Mouse (Mus musculus) 3134 (cell line): ENCODE measurements at regions not wholly inside any gene's neighbourhood (a gene's known extent, or its start where the extent isn't known, plus 50 kb on each side); places are given as distances from the start of the nearest gene placed in this dataset.

ENCODE experiments used
- DNase-seq: peaks from one replicate; pipeline ENCODE4 v3.0.0-alpha.2; 2011; ENCODE audit warnings: low spot score; ENCODE audit not compliant: insufficient read length; ENCODE audit errors: extremely low read depth

DNA sequence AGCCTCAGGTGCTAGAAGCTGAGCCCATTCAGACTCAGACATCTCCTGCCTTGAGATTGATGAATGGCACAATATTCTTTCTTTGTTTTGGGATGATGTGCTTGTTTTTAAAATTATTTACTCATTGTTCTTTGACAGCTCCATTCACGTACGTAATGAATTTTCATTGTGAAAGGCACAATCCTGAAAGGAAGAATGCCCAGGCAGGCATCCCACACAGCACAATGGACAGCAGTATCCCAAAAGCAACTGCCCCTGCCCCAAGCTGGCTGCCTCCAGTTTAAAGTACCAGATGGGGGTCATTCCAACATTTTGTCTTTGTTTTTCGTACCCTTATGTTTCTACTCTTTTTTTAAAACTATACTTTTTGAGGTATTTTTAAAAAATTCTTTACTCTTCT lies 210.9 kb upstream of the St8sia2 start:
- DNase-seq, result no peak

GRCm38 (mm10) chr7:74200661-74201060 lies 187.2 kb upstream of the St8sia2 start:
- DNase-seq, result peak; percentile 1

- no peak for DNase-seq
These were observed 185.3 kb upstream of the St8sia2 start for GRCm38 (mm10) chr7:74198796-74199195.

- DNase-seq, result no peak
These were observed 171.2 kb upstream of the St8sia2 start for GRCm38 (mm10) chr7:74184661-74185060.

GRCm38 (mm10) chr7:74174206-74174605 lies 160.7 kb upstream of the St8sia2 start:
- no peak for DNase-seq

DNA sequence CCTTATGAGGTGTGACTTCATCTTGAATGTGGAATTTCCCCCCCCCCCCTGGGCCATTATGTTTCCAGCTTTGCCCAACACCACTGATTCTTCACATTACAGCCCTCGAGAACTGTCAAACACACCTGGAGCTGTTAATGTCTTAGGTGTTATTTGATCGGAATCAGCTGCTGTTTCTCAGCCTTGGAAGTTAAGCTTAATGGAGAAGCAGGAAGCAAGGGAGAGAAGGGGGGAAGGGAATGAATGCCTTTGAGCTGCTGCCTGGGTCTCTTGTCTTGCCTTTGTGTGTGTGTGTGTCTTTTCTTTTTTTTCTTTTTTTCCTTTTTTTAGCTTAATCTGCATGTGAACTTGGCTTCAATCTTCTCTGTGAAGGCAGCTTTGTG lies 159.7 kb upstream of the St8sia2 start:
- no peak for DNase-seq

GRCm38 (mm10) chr7:74172504-74173229 lies 159.2 kb upstream of the St8sia2 start:
- DNase-seq, result peak; percentile 24

GRCm38 (mm10) chr7:74151590-74151989 lies 138.1 kb upstream of the St8sia2 start:
- no peak for DNase-seq

GRCm38 (mm10) chr7:74143236-74143635 lies 129.7 kb upstream of the St8sia2 start:
- no peak for DNase-seq

GRCm38 (mm10) chr7:74138169-74138568 lies 124.7 kb upstream of the St8sia2 start:
- DNase-seq, result no peak

GRCm38 (mm10) chr7:74130206-74130836 lies 116.8 kb upstream of the St8sia2 start:
- DNase-seq, result no peak

- DNase-seq, result no peak
These were observed 98.6 kb upstream of the St8sia2 start for GRCm38 (mm10) chr7:74112071-74112470.

DNA sequence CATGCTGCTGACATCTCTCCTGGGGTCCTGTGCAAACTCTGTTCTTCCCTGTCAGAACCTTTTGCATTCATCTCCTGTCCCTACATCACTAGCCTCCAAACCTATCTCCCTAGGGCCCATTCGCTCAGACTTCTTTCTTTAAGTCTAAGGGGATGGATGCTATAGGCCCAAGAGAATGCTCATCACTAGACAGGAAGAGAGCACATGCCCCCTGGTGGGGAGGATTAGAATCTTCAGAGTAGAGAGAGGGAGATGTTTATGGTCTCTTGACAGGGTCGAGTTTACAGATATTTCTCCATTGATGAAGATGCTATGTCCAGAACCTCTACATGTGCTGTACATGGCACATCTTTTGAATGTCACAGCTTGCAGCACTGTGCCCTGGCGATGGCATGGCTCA lies 94.9 kb upstream of the St8sia2 start:
- no peak for DNase-seq

DNA sequence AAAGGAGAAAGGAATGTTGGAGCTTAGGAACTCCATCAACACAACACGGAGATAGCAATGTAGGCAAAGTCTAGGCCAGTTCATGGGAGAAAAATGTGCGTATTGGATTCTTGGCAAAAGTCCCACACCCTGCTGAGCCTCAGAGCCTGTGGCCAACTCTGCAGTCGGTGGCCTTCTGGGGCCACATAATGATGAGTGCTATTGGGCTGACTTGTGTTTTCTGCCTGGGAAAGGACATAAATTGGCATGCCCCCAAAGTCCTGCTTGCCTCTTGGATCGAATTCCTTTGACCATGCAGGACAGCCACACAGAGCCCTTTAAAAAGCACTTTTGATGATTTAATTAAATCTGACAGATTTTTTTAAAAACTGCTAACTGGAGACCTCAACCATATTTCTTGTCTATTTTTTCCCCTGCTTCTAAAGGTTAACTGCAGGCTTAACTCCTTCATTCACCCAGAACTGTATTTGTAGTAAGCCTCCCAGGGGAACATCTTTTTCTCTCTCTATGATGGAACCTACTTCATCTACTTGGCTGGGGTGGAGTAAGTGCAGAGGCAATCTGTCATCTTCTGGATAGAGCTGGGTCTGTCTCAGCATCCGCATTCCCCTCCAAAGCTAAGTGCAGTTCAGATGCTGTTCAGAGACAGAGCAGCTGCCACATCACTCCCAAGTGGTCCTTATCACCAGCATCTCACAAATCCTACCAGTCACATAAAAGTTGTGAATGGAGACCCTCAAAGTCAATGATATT lies 93.9 kb upstream of the St8sia2 start:
- DNase-seq, result peak; percentile 14

DNA sequence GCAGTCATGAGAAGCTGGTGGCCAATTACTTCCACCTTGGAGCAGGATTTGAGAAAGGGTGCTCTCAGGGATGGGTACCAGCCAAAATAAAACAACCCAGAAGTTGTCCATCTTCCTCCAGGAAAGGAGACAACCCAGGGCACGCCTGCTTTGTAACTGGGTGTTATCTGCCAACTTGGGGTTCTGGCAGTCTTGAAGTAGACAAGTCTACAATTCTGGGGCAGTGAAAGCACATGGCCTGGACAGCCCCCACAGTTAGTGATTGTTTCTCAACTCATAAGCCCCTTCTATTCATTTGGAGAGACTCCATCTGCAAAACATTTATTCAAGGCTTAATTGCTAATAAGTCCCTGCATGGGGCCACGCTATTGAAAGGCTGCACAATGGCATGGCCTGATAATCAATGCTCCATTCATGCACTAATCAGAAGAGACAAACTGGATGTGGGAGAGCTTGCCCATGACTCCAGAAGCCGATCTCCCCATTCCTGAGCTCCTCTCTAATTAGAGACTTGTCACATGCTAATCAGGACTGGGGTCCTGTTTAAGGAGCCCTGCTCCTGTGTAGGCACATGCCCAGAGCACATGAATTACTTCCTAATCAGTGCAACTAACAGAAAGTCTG lies 78.0 kb upstream of the St8sia2 start:
- DNase-seq, result no peak

GRCm38 (mm10) chr7:74080846-74081235 lies 67.4 kb upstream of the St8sia2 start:
- no peak for DNase-seq

DNA sequence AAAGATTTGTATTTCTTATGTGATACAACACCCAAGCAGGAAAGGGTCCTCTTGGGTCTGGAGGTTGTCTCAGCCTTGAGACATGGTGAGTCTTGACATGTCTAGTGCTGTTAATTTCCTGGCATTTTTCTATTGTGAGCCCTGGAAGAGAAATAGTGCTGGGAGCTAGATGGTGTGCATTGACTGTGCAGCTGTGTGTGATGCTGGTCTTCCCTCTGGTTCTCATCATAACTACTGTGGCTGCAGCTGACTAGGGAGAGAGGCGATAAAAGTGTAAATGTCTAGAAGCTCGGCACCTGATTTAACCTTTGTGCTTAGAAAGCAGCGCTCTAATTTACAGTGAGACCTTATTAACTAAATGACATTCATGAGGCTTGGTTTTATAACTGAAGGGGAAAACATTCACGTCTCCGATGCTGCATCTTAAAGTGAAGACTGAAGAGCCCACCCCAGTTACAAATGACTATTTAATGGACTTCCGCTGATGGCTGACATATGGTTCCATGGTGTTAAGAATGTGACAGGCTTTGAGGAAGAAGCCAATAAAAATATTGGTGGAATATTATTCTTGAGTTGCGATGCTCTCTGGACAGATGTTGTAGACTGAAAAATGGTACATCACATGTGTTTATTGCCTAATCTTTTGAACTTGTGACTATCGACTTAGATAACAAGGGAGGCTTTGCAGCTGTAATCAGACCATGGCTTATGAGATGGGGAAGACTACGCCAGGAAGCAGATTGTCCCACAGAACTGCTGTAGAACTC lies 66.8 kb upstream of the St8sia2 start:
- DNase-seq, result no peak

- no peak for DNase-seq
These were observed 59.1 kb upstream of the St8sia2 start for GRCm38 (mm10) chr7:74072632-74073031.

- DNase-seq, result no peak
These were observed 57.3 kb upstream of the St8sia2 start for GRCm38 (mm10) chr7:74070836-74071235.

GRCm38 (mm10) chr7:74065449-74066099 lies 52.1 kb upstream of the St8sia2 start:
- DNase-seq, result no peak
